Mouse (Mus musculus): ENCODE measurements at regions not wholly inside any gene's neighbourhood (a gene's known extent, or its start where the extent isn't known, plus 50 kb on each side); places are given as distances from the start of the nearest gene placed in this dataset.

DNA sequence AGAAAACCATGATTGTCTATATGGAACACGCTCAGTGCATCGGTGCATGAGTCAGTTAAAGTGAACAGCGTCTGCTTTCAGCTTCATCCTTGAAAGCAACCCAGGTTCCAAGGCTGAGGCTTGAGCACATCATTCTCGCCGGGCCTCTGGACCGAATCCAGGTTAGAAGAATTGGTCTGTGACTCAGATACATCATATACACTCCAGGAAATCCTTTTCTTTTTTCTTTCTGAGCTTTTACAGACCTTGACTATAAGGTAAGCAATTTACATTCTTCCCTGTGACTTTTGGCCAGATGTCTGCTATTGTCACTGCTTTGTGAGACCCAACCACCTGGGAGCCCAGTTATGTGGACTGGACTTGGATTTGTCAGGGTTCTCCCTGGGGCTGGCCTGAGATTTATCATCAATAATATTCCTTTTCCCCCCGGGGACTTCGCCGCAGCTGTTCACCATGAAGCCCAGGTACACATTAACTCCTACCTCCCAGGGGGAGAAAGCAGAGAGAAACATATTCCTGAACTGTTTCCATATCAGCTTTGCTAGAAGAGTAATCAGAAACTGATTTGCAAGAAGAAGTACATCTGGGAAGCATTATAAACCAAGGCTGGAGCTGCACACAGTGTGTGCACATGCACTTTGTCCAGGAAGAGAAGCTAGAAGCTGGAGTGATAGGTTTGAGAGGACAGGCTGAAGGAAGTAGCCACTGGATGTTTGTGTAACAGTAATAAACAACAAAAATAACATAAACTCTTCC, 55.2 kb upstream of the Gm6993 start:
- no peaks in the 10 kb centered on the region for H3K9me3 ChIP-seq (ENCODE audit: low read length)
- no peak for ATAC-seq
- no peak overlapping the region for H3K27ac ChIP-seq (ENCODE audit: low read depth)
- no peak for TF ChIP-seq CTCF (IDR thresholded peaks at IDR 0.05; ENCODE audit: low read depth)
- no peak for TF ChIP-seq EP300 (IDR thresholded peaks at IDR 0.05; ENCODE audit: low read depth)
- H3K4me2 ChIP-seq (ENCODE audit: low read depth, low read length), result no peak overlapping the region
- no peaks in the 10 kb centered on the region for H3K27me3 ChIP-seq (ENCODE audit: insufficient read depth, low read length)
- WGBS (ENCODE audit: insufficient replicate concordance), result 65% methylated on average over 9 of the region's 9 CpGs
- H3K4me3 ChIP-seq (ENCODE audit: low read depth, low read length), result no peak overlapping the region
- no peak for DNase-seq
- no peaks in the 10 kb centered on the region for H3K4me1 ChIP-seq (ENCODE audit: insufficient read depth)
- no peak overlapping the region for H3K9ac ChIP-seq (replicated peaks)
- H3K36me3 ChIP-seq (replicated peaks; ENCODE audit: insufficient read depth, low read length), result no peaks in the 10 kb centered on the region

DNA sequence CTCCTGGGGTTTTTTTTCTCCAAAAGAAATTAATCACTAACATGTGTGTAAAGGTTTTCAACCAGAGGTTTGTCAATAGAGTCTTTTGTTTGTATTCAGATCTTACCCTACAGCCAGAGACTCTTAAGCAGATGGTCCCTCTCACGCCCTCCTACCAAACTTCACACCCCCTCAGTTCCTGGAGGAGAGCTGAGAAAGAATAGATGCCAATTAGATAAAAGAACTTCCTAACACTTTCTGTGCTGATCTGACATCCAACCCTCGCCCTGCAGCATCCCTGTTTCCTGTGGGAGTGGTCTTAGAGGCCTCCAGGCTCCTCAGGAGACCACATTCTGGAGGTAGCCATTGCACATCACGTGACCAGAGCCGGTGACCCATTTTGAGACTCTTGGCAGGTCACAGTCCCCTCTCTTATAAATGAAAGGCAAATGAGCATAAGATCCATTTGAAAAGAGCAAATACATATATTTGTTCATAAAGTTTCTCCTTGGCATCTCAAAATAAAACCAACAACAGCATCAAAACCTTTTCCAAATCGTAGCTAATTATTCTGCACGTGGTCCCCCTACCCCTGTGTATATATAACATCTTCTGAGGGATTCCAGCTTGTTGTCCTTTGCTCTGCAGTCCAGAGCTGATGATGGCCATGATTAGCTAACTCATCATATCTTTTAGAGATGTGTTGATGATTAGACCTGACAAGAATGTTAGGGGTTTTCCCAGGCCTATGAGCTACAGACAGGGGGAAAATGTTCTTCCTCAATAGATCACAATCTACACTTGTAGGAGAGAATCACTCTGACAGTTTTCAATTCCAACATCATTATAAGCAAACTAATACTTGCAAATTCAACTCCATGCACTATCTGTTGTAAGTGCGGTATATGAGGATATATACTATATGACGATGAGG, 54.4 kb upstream of the Gm6993 start:
- DNase-seq (no peak), ATAC-seq (no peak)
- no peaks in the 10 kb centered on the region for H3K9me3 ChIP-seq (ENCODE audit: low read length)
- no peak overlapping the region for H3K27ac ChIP-seq (ENCODE audit: low read depth)
- TF ChIP-seq CTCF (IDR thresholded peaks at IDR 0.05; ENCODE audit: low read depth), result no peak
- TF ChIP-seq EP300 (IDR thresholded peaks at IDR 0.05; ENCODE audit: low read depth), result no peak
- 66% methylated on average over 8 of the region's 8 CpGs for WGBS (ENCODE audit: insufficient replicate concordance)
- H3K36me3 ChIP-seq (replicated peaks; ENCODE audit: insufficient read depth, low read length), result no peaks in the 10 kb centered on the region
- H3K9ac ChIP-seq (replicated peaks), result no peak overlapping the region
- H3K4me2 ChIP-seq (ENCODE audit: low read depth, low read length), result no peak overlapping the region
- no peaks in the 10 kb centered on the region for H3K4me1 ChIP-seq (ENCODE audit: insufficient read depth)
- no peaks in the 10 kb centered on the region for H3K27me3 ChIP-seq (ENCODE audit: insufficient read depth, low read length)
- no peak overlapping the region for H3K4me3 ChIP-seq (ENCODE audit: low read depth, low read length)

DNA sequence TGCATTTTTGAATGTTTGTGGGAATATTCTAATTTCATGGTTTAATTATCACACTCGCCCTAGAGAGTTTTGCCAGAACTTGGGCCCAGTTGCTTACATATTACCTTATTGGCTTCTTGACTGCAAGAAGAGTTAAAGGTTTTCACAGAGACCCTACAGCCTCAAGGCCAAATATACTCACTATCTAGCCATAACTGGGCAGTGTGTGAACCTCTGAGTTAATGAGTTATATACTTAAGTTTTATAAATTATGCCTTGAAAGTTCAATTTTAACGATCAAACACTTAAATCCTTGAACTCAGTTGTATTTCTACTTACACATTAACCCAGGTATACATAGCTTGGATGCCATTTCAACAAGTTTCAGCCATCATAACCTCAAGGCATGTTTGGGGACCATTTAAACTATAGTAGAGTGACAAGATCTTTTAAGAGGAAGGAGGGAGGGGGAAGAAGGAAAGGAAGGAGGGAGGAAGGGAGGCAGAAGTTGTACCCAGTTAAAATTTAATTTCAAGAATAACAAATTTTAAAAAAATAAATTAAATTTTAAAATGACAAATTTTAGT, 52.5 kb upstream of the Gm6993 start:
- H3K9ac ChIP-seq (replicated peaks), result no peak overlapping the region
- 0 out of 2 replicates have a peak, but pooled peaks cover 3% of the 10 kb centered on the region for H3K4me1 ChIP-seq (ENCODE audit: insufficient read depth)
- H3K27me3 ChIP-seq (ENCODE audit: insufficient read depth, low read length), result no peaks in the 10 kb centered on the region
- no peak overlapping the region for H3K27ac ChIP-seq (ENCODE audit: low read depth)
- H3K4me2 ChIP-seq (ENCODE audit: low read depth, low read length), result no peak overlapping the region
- no peak for TF ChIP-seq EP300 (IDR thresholded peaks at IDR 0.05; ENCODE audit: low read depth)
- no peak for TF ChIP-seq CTCF (IDR thresholded peaks at IDR 0.05; ENCODE audit: low read depth)
- WGBS (ENCODE audit: insufficient replicate concordance), result 85% methylated on average over 2 of the region's 2 CpGs
- no peaks in the 10 kb centered on the region for H3K9me3 ChIP-seq (ENCODE audit: low read length)
- ATAC-seq, result no peak
- no peaks in the 10 kb centered on the region for H3K36me3 ChIP-seq (replicated peaks; ENCODE audit: insufficient read depth, low read length)
- DNase-seq, result no peak
- H3K4me3 ChIP-seq (ENCODE audit: low read depth, low read length), result no peak overlapping the region

DNA sequence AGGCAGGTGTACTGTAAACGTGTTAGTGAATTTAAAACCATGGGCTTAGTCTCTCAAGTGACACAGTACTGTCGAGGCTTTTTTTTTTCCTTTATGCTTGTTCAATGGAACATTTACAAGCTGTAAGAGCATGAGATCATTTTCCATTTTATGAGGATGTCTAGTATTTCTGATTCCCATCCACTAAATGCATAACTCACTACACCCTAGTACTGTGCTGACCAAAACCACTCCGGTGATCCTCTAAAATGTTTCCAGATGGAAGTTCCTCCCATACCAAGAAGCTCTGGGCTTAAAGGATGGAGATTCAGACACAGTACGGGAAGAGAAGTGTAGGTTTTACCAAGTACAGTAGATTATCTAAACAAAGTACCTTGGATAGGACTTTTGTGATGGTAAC, 50.3 kb upstream of the Gm6993 start:
- DNase-seq, result no peak
- Histone ChIP-seq H3K4me2 (ENCODE audit: low read depth, low read length) (no peak overlapping the region), H3K27ac (ENCODE audit: low read depth) (no peak overlapping the region)

More for the DNA sequence above, 50.3 kb upstream of the Gm6993 start:
- Histone ChIP-seq H3K36me3 (replicated peaks; ENCODE audit: insufficient read depth, low read length) (no peaks in the 10 kb centered on the region), H3K9ac (replicated peaks) (no peak overlapping the region), H3K9me3 (ENCODE audit: low read length) (no peaks in the 10 kb centered on the region), H3K4me3 (ENCODE audit: low read depth, low read length) (no peak overlapping the region), H3K27me3 (ENCODE audit: insufficient read depth, low read length) (no peaks in the 10 kb centered on the region), H3K4me1 (ENCODE audit: insufficient read depth) (0 out of 2 replicates have a peak, but pooled peaks cover 3% of the 10 kb centered on the region)
- TF ChIP-seq CTCF (IDR thresholded peaks at IDR 0.05; ENCODE audit: low read depth) (no peak), EP300 (IDR thresholded peaks at IDR 0.05; ENCODE audit: low read depth) (no peak)
- 74% methylated on average over 4 of the region's 4 CpGs for WGBS (ENCODE audit: insufficient replicate concordance)
- no peak for ATAC-seq

All from liver, postnatal 0 days (tissue).